Mouse (Mus musculus) forebrain, embryonic 16.5 days (tissue): Measurements from ENCODE around the gene Mgll. TPM values are rescaled to one million over a fixed set of nuclear protein-coding genes. Genes with fewer than 3 reads are reported as not detected.
A peak's percentile ranks its signal among the peaks of the same experiment; 100 is the strongest.

Source experiments
- ATAC-seq: fragments of 200-750 bp; cut with Nextera tagmentation; 2 replicates; pipeline ENCODE4 v1.8.0; 2017; ENCODE audit warnings: mild to moderate bottlenecking, moderate library complexity
- H3K27ac ChIP-seq: fragments of 300-500 bp; sonication (generic); 2 replicates; pipeline ENCODE4 v1.5.1; 2014; ENCODE audit warnings: low read length, control low read depth
- H3K27me3 ChIP-seq: fragments of 300-500 bp; sonication (generic); replicated peaks from 2 replicates; pipeline ENCODE4 v1.6.1; 2014; ENCODE audit warnings: low read length; ENCODE audit not compliant: control insufficient read depth, insufficient read depth
- H3K36me3 ChIP-seq: fragments of 300-500 bp; sonication (generic); 2 replicates; pipeline ENCODE4 v1.6.1; 2014; ENCODE audit not compliant: control insufficient read depth, insufficient read depth
- H3K4me1 ChIP-seq: fragments of 300-500 bp; sonication (generic); replicated peaks from 2 replicates; pipeline ENCODE4 v1.6.1; 2014; ENCODE audit warnings: low read length; ENCODE audit not compliant: control insufficient read depth, insufficient read depth
- H3K4me2 ChIP-seq: fragments of 300-500 bp; sonication (generic); 2 replicates; pipeline ENCODE4 v1.6.1; 2014; ENCODE audit warnings: mild to moderate bottlenecking, low read length, control low read depth
- H3K4me3 ChIP-seq: fragments of 300-500 bp; sonication (generic); replicated peaks from 2 replicates; pipeline ENCODE4 v1.5.1; 2014; ENCODE audit warnings: mild to moderate bottlenecking, low read length, control low read depth
- H3K9ac ChIP-seq: fragments of 300-500 bp; sonication (generic); replicated peaks from 2 replicates; pipeline ENCODE4 v1.6.1; 2014; ENCODE audit warnings: low read depth, low read length, control low read depth
- H3K9me3 ChIP-seq: fragments of 300-500 bp; sonication (generic); 2 replicates; pipeline ENCODE4 v1.6.1; 2016; ENCODE audit warnings: low read length; ENCODE audit not compliant: control insufficient read depth
- WGBS: fragments of 180-500 bp; shearing (Covaris S2); extraction: QIAGEN DNeasy Blood & Tissue Kit; methylation state at CpG from one replicate; pipeline ENCODE4 v1.1.7; 2014; 5-methylcytosine and 5-hydroxymethylcytosine counted together
- polyA plus RNA-seq: library from polyadenylated mRNA; unstranded; fragments of >200 nt; fragmentation: Nextera tagmentation; extraction: Ambion mirVana; gene quantifications from 2 replicates; pipeline ENCODE4 v1.2.1, GENCODE M21; 2015

The Mgll gene
- polyA plus RNA-seq, 1 experiment from 2014 or later: 35.2 TPM

- 54% methylated on average over 9 of the region's 9 CpGs for WGBS
- Histone ChIP-seq H3K27me3 (peaks cover 2% of the 10 kb centered on the region; the same call in 1 of the 2 replicates), H3K4me3 (peak overlapping the region; percentile 19; the same call in 1 of the 2 replicates), H3K4me1 (peaks cover 8% of the 10 kb centered on the region), H3K27ac (no peak overlapping the region), H3K9me3 (no peaks in the 10 kb centered on the region), H3K9ac (no peak overlapping the region), H3K36me3 (no peaks in the 10 kb centered on the region), H3K4me2 (peak overlapping the region; percentile 17; the same call in 1 of the 2 replicates)
- no peak for ATAC-seq
These were observed 2.3 kb downstream of the Mgll start for GRCm38 (mm10) chr6:88726252-88727211.

GRCm38 (mm10) chr6:88727490-88727889, 3.3 kb downstream of the Mgll start:
- H3K27me3 ChIP-seq: peaks cover 2% of the 10 kb centered on the region; the same call in 1 of the 2 replicates
- ATAC-seq: no peak
- no peak overlapping the region for H3K9ac ChIP-seq
- no peaks in the 10 kb centered on the region for H3K36me3 ChIP-seq
- peaks cover 8% of the 10 kb centered on the region for H3K4me1 ChIP-seq
- H3K4me3 ChIP-seq: no peak overlapping the region
- H3K27ac ChIP-seq: no peak overlapping the region
- no peak overlapping the region for H3K4me2 ChIP-seq
- no peaks in the 10 kb centered on the region for H3K9me3 ChIP-seq
- WGBS: 91% methylated on average over 5 of the region's 5 CpGs

- peaks cover 8% of the 10 kb centered on the region for H3K4me1 ChIP-seq
- no peak for ATAC-seq
- no peak overlapping the region for H3K9ac ChIP-seq
- H3K27ac ChIP-seq: no peak overlapping the region
- WGBS: 61% methylated on average over 7 of the region's 7 CpGs
- H3K4me3 ChIP-seq: no peak overlapping the region
- H3K36me3 ChIP-seq: no peaks in the 10 kb centered on the region
- no peak overlapping the region for H3K4me2 ChIP-seq
- H3K27me3 ChIP-seq: peaks cover 2% of the 10 kb centered on the region; the same call in 1 of the 2 replicates
- no peaks in the 10 kb centered on the region for H3K9me3 ChIP-seq
These were observed 3.8 kb downstream of the Mgll start for GRCm38 (mm10) chr6:88728054-88728453.

GRCm38 (mm10) chr6:88728515-88728914, 4.3 kb downstream of the Mgll start:
- no peak overlapping the region for H3K9ac ChIP-seq
- H3K9me3 ChIP-seq: no peaks in the 10 kb centered on the region
- no peak overlapping the region for H3K4me2 ChIP-seq
- H3K27ac ChIP-seq: no peak overlapping the region
- 90% methylated on average over 5 of the region's 5 CpGs for WGBS
- H3K4me3 ChIP-seq: no peak overlapping the region
- H3K4me1 ChIP-seq: peaks cover 8% of the 10 kb centered on the region
- no peaks in the 10 kb centered on the region for H3K36me3 ChIP-seq
- peaks cover 2% of the 10 kb centered on the region; the same call in 1 of the 2 replicates for H3K27me3 ChIP-seq
- no peak for ATAC-seq

GRCm38 (mm10) chr6:88731211-88731751, 7.1 kb downstream of the Mgll start:
- Histone ChIP-seq H3K4me2 (no peak overlapping the region), H3K27me3 (no peaks in the 10 kb centered on the region), H3K36me3 (no peaks in the 10 kb centered on the region), H3K9me3 (no peaks in the 10 kb centered on the region), H3K27ac (no peak overlapping the region), H3K4me1 (no peaks in the 10 kb centered on the region; the same call in 1 of the 2 replicates), H3K9ac (no peak overlapping the region), H3K4me3 (no peak overlapping the region)
- WGBS: 92% methylated on average over 11 of the region's 11 CpGs
- ATAC-seq: no peak

- Histone ChIP-seq H3K9me3 (no peaks in the 10 kb centered on the region), H3K27ac (no peak overlapping the region), H3K4me3 (no peak overlapping the region), H3K27me3 (no peaks in the 10 kb centered on the region), H3K9ac (no peak overlapping the region), H3K4me1 (no peaks in the 10 kb centered on the region; the same call in 1 of the 2 replicates), H3K4me2 (no peak overlapping the region), H3K36me3 (no peaks in the 10 kb centered on the region)
- no peak for ATAC-seq
- WGBS: 85% methylated on average over 3 of the region's 3 CpGs
These were observed 7.8 kb downstream of the Mgll start for GRCm38 (mm10) chr6:88731991-88732390.

GRCm38 (mm10) chr6:88732643-88733613, 8.7 kb downstream of the Mgll start:
- no peak for ATAC-seq
- H3K4me1 ChIP-seq: no peaks in the 10 kb centered on the region; the same call in 1 of the 2 replicates
- H3K9ac ChIP-seq: no peak overlapping the region
- 56% methylated on average over 17 of the region's 17 CpGs for WGBS
- no peak overlapping the region for H3K27ac ChIP-seq
- no peaks in the 10 kb centered on the region for H3K9me3 ChIP-seq
- H3K4me2 ChIP-seq: no peak overlapping the region
- no peaks in the 10 kb centered on the region for H3K27me3 ChIP-seq
- no peak overlapping the region for H3K4me3 ChIP-seq
- no peaks in the 10 kb centered on the region for H3K36me3 ChIP-seq

DNA sequence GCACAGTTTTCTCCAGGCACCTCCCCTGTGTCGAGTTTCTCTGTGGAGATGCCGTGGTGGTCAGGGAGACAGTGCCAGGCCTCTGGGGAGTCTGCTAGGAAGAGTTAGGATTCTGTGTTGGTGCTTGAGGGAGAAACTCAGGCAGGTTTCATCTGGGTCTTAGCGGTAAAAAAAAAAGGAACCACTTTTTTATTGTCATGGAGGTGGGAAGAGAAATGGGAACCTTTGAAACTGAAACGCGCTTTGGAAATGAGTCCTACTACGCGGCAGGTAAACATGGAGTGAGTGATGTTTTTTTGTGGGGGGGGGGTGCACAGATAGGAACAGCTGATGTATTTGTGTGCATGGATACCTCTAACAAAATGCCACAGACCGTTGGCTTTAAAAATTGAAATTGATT, 12.1 kb downstream of the Mgll start:
- no peak overlapping the region for H3K9ac ChIP-seq
- no peak for ATAC-seq
- H3K27ac ChIP-seq: no peak overlapping the region
- H3K4me2 ChIP-seq: no peak overlapping the region
- 83% methylated on average over 8 of the region's 8 CpGs for WGBS
- H3K27me3 ChIP-seq: no peaks in the 10 kb centered on the region
- no peaks in the 10 kb centered on the region for H3K36me3 ChIP-seq
- no peaks in the 10 kb centered on the region; the same call in 1 of the 2 replicates for H3K4me1 ChIP-seq
- no peaks in the 10 kb centered on the region for H3K9me3 ChIP-seq
- H3K4me3 ChIP-seq: no peak overlapping the region
